ENCODE assay signal across 12 mouse cellular contexts in the genomic region with DNA sequence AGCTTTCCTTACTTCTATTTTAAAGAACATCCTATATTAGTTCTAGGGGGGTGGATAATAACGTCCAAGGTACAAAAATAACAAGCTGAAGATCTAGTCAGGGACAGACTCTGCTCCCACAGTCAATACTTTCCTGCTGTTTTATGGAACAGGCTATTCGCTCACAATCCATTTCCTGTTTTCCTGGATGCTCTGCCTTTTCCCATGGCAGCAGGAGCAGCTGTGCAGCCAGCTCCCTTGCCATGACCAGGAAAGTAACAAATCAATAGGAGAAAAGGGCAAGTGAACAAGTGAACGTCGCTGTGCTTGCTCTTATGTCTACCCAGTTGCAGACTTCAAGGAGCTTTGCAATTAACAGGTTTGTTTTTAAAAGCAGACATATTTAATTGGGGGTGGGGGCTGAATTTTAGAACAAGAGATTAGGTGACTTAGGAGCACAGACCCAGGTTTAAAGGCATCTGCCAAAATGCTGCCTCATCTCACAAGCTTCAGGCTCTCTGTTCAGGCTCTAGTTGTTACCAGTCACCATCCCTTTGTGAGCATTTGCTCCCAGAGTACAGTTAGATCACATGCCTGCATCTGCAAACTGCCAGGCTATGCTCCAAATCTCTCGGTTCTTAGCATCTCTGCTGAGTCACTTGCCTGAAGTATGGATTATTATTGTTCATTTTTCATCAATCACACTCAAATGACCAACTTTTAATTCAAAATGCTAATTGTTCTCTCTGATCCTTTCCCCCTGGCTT.
DNase-seq lines count a peak whose midpoint lies in the region; ATAC-seq lines count a peak whose summit lies in the region.
"Had no signal": no experiment of that assay in that cellular context is flagged by ENCODE, and none has a peak within 500 bp of the region (broad histone marks: within the 10 kb centered on the region; RNA-seq: fewer than 3 reads in every experiment).

No protein-coding gene starts in this region.

- no peak overlapping the region for H3K4me3 ChIP-seq in hindbrain, embryonic 13.5 days
- H3K4me3 ChIP-seq in hindbrain, embryonic 12.5 days, result no peak overlapping the region
- H3K4me3 ChIP-seq in embryonic facial prominence, embryonic 10.5 days, result no peak overlapping the region
- H3K4me3 ChIP-seq: liver, embryonic 13.5 days had no signal

- no peaks in the 10 kb centered on the region for H3K36me3 ChIP-seq in hindbrain, embryonic 13.5 days
- H3K36me3 ChIP-seq in hindbrain, embryonic 12.5 days, result no peaks in the 10 kb centered on the region
- H3K36me3 ChIP-seq in embryonic facial prominence, embryonic 10.5 days (replicated peaks), result no peaks in the 10 kb centered on the region
- H3K36me3 ChIP-seq: liver, embryonic 13.5 days had no signal

- peak; percentile 49; the same call in 1 of the 2 replicates for ATAC-seq in hindbrain, embryonic 13.5 days (ENCODE audit: low FRiP score)
- ATAC-seq in hindbrain, embryonic 12.5 days (ENCODE audit: low FRiP score), result no peak

- peaks cover 8% of the 10 kb centered on the region for H3K4me1 ChIP-seq in hindbrain, embryonic 13.5 days (replicated peaks)
- no peaks in the 10 kb centered on the region for H3K4me1 ChIP-seq in hindbrain, embryonic 12.5 days
- H3K4me1 ChIP-seq in embryonic facial prominence, embryonic 10.5 days, result 0 out of 2 replicates have a peak, but pooled peaks cover 6% of the 10 kb centered on the region
- H3K4me1 ChIP-seq: liver, embryonic 13.5 days had no signal

- no peak overlapping the region for H3K4me2 ChIP-seq in hindbrain, embryonic 13.5 days
- no peak overlapping the region for H3K4me2 ChIP-seq in hindbrain, embryonic 12.5 days (replicated peaks)
- H3K4me2 ChIP-seq: liver, embryonic 13.5 days had no signal

- H3K27ac ChIP-seq in hindbrain, embryonic 13.5 days, result peak overlapping the region; percentile 62
- no peak overlapping the region for H3K27ac ChIP-seq in hindbrain, embryonic 12.5 days
- no peak overlapping the region for H3K27ac ChIP-seq in embryonic facial prominence, embryonic 10.5 days (replicated peaks)
- H3K27ac ChIP-seq: liver, embryonic 13.5 days; macrophage had no signal

- 38% methylated on average over 5 of the region's 5 CpGs for WGBS in hindbrain, embryonic 13.5 days
- whole genome bisulfite sequencing in hindbrain, embryonic 12.5 days, result 56% methylated on average over 5 of the region's 5 CpGs
- WGBS in embryonic facial prominence, embryonic 10.5 days, result 48% methylated on average over 5 of the region's 5 CpGs

- DNase-seq in embryo, embryonic 10 days (ENCODE audit: low spot score), result peak; percentile 37
- no peak for DNase-seq in embryo, embryonic 9.5 days (ENCODE audit: extremely low spot score)
- DNase-seq in Muller cell, postnatal 12 days (ENCODE audit: inconsistent ontology term), result peak; percentile 56
- peak; percentile 34 for DNase-seq in mesoderm, embryonic 11.5 days (ENCODE audit: low read depth, low spot score)
- DNase-seq in adrenal gland, postnatal 36 days, result no peak
- no peak for DNase-seq in embryonic facial prominence, embryonic 10.5 days (ENCODE audit: low spot score)
- DNase-seq: kidney, adult 8-10 months; layer of hippocampus, postnatal 36 days; liver, embryonic 13.5 days had no signal

- no peak overlapping the region for H3K9ac ChIP-seq in hindbrain, embryonic 13.5 days
- H3K9ac ChIP-seq in hindbrain, embryonic 12.5 days, result no peak overlapping the region
- H3K9ac ChIP-seq: liver, embryonic 13.5 days had no signal

- no peaks in the 10 kb centered on the region for H3K9me3 ChIP-seq in hindbrain, embryonic 13.5 days
- H3K9me3 ChIP-seq in hindbrain, embryonic 12.5 days (replicated peaks), result no peaks in the 10 kb centered on the region
- no peaks in the 10 kb centered on the region for H3K9me3 ChIP-seq in embryonic facial prominence, embryonic 10.5 days
- H3K9me3 ChIP-seq: liver, embryonic 13.5 days had no signal

- H3K27me3 ChIP-seq in hindbrain, embryonic 13.5 days, result no peaks in the 10 kb centered on the region
- H3K27me3 ChIP-seq in hindbrain, embryonic 12.5 days, result no peaks in the 10 kb centered on the region
- H3K27me3 ChIP-seq in embryonic facial prominence, embryonic 10.5 days (replicated peaks; ENCODE audit: low read depth, poor library complexity, severe bottlenecking), result no peaks in the 10 kb centered on the region
- H3K27me3 ChIP-seq: liver, embryonic 13.5 days had no signal

Comparison
In these comparisons a context has a peak if more than half of its experiments do, and no peak if none do; other contexts are left out.
1. DNase-seq: peak in embryo, embryonic 10 days (single experiment), Muller cell, postnatal 12 days (single experiment) and mesoderm, embryonic 11.5 days (single experiment); none in embryo, embryonic 9.5 days (single experiment), adrenal gland, postnatal 36 days (0 of 2) and embryonic facial prominence, embryonic 10.5 days (single experiment).